Mouse (Mus musculus): ENCODE measurements at regions not wholly inside any gene's neighbourhood (a gene's known extent, or its start where the extent isn't known, plus 50 kb on each side); places are given as distances from the start of the nearest gene placed in this dataset.
A peak's percentile ranks its signal among the peaks of the same experiment; 100 is the strongest.

DNA sequence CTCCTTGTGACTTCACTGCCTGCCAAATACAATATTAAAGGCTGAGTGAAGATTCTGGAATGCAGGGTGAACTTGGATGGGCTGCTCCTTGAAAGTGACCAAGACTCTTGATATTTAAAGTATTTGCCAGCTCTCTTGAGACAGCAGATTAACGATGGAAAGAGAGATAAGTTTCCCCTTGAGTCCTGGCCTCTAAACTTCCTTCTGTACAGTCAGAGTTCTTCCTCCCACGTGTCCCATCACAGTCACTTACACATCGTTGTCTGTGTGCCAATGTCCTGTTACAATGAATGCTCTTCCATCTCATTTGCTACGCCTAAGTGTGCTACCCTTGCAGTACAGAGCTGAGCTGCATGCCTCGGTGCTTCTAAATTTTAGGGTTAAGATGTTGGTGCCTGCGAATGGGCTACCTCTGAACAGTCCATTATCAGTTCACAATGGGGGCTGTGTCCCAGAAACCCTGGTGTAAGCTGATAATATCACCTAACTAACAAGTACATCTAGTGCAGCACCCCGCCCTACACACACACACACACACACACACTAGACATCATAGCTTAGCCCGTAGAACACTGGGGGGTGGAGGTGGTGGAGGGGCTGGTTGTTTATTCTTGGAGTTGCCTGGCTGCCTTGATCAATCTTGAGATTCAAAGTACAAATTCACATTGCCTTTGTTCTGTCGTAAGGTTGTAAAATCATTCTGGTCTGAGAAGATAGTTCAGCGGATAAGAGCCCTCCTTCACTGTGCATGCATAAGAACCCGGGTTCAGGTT lies 207.9 kb upstream of the Pgrmc2 start:
- peak; percentile 30 for DNase-seq

DNA sequence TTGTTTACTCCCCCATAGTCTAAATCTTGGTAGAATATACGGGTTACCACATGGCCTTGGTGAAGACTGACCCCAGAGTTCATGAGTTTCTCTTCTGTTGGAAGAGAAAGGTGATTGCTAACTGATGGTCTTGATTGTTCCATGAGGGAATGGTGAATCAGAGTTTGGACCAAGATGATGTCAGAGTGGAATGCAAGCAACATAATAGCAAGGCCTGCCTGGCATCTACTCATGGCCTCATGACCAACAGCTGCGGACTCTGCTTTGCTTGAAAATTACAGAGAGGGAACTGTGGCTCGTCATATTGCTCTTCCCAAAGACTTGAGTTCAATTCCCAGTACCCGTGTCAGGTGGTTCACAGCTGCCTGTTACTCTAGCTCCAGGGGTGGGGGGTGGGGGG lies 205.9 kb upstream of the Pgrmc2 start:
- DNase-seq: no peak

DNA sequence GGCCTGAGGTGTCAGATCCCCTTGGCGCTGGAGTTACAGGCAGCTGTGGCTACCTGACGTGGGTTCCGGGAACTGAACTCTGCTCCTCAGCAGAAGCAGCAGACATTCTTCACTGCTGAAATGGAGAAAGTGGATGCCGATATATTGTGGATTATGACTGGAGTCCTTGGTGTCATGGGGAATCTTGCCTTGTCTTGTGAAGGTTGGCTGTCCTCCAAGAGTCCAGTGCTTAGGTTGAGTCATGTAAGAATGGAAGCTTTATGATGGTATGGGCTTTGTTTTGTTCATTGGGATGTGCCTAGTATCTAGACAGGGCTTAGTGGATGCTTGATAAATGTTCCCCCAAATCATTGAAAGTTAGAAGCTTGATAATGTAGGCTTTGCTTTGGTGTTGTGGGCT lies 205.2 kb upstream of the Pgrmc2 start:
- no peak for DNase-seq

DNA sequence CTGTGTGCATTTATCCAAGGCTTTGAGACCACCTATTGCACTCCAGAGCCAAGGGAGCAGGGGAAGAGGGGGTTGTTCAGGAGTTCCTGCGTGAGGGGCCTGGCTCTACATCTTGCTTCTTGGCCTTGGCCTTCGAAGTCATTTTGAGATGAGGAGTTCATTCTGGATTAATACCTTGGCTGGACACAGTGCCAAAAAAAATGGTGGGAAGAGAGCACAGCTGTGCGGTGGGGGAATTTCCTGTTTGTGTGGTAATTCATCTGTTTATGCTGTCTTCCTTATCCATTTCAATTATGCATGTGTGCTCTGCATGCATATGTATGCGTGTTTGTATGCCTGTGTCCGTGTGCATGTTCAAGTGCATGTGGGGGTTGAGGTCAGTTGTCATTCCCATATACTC lies 202.5 kb upstream of the Pgrmc2 start:
- peak; percentile 21 for DNase-seq

DNA sequence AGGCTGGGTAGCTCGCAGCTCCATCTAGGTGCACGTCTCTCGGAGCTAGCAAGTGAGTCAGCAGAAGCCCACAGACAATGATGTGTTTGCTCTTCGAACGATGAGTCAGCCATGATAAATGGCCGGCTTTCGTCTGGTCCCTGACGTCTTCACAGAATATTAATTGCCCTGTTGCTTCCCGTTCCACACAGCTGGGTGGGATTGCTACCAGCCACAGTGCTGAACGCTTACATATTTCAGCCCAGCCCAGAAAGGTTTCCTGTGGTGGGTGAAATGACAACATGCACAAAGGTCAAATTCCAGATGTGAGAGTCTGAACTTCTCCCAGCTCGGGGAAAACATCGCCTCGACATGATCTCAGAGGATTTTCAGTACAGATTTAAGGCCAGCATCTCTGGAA lies 202.1 kb upstream of the Pgrmc2 start:
- peak; percentile 84 for DNase-seq

DNA sequence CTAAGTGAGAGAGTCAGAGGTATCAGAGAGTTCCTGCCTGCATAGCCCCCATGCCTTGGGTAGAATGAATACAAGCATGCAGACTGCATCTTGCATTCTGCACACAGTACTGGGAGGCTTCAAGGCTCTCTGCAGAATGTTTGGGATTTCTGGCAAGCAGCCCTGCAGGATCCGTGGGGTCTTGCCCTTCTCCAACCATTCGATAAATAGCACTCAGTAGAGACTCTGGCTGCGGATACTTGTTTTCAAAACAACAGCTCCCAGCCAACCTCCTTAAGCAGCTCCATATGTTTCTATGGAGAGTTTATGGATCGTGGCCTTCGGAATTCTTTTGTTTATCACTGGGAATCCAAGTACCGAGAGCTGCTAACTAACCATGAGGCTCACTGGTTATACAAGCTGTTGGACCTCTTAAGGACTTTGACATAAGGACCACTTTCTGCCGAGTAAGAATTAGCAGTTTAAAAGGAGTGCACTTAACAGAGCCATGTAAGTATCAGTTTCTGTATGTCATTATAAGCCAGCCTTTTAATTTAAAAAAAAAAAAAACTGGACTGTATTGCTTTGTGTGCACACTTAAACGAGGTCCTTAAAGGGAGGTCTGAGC lies 199.7 kb upstream of the Pgrmc2 start:
- DNase-seq: peak; percentile 42

DNA sequence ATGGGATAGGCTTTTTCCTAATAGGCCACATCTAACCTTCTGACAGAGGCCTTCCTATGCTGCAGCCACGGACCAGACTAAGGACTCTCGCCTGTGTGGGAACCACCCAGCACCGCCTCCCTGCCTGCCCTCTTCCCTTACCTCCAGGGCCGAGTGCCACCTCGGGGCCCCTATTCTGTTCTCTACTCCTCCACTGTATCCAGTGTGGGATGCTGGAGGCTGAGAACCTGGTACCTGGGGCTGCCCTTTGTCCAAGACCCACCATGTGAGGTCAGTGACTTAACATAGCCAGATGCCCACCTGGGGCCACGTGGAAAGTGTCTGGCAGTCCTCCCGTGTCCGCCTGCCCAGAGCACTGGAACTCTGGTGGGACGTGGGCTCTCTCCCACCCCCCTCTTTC lies 193.2 kb upstream of the Pgrmc2 start:
- no peak for DNase-seq

DNA sequence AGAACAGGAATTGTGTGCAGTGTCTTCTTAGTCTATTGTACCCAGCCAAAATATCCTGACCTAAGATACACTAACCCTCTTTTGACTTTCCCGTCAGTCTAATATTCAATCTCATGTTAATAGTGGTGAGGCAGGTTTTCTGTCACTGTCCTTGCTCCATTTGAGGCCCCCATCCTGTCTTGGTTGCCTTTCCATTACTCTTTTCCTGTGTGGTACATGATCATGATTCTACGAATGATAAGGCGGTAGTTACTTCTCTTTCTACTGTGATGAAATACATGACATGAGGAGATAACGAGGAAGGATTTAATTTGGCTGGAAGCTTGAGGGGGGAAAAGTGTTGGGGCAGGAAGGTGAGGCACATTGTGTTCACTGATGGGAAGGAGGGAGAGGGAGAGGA lies 185.7 kb upstream of the Pgrmc2 start:
- DNase-seq: no peak

DNA sequence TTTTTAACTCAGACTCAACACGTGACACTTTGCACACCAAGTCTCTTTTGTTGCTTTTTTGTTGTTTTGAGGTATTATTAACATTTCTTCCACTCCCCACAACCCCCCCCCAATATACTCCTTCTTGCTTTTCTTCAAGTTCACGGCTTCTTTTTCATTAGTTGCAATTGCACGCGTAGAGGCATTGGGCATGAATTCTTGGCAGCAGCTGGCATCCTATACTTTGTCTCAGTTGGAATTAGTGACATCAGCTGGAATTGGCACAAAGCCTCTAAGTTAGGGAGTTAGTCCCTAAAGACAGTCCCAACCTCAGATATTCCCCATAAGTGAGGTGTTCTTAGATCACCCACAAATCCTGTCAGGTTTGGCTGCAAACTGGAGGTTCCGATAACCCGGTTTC lies 183.4 kb upstream of the Pgrmc2 start:
- no peak for DNase-seq

DNA sequence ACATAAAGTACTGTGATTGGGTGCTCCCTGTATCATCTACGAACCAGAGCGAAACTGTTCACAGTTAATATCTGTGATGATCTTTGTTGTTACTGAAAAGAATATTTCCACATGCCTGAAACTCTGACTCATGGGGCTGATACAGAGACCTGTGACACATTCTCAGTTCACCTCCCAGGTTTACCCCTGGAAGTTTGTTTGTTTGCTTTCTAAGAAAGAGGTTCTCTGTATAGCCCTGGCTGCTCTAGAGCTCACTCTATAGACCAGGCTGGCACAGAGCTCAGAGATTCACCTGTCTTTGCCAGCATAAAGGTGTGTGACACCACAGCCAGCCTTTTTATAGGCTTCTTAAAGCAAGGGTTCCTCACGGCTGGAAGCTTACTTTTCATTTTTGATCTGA lies 182.6 kb upstream of the Pgrmc2 start:
- DNase-seq: no peak

DNA sequence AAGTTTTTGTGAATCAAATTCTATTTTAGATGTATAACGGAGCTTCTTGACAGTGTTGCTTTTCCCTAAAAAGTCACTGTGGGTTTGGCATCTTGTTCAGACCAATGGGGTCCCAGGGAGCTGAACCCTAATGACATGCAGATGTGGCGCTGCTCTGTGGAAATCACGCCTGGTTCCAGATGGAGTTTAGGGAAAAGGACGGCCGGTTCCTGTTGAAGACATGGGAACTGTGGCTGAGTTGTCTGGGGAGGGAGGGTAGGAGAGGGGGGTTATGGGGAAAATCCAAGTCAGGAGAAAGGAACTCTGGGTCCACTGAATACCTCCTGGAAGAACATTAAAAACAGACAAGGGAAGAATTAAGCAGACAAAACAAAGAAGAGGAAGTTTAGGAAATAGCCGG lies 175.4 kb upstream of the Pgrmc2 start:
- no peak for DNase-seq

DNA sequence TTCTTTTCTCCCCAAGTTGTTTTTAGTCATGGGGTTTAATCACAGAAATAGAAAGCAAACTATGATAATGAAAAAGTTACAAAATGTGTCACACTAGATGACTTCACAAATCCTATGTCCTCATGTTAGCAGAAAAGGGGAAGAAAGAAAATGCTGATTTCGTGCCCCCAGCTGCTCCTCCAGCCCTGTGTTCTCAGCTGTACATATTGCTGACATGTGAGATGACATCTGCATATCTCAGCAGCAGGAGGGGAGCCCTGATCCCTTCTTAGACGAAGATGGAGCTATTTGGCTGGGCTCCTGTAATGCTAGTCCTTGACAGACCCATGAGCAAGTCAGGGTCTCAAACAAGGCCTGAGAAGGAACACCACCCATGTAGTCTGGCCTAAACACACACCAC lies 162.1 kb upstream of the Pgrmc2 start:
- no peak for DNase-seq

DNA sequence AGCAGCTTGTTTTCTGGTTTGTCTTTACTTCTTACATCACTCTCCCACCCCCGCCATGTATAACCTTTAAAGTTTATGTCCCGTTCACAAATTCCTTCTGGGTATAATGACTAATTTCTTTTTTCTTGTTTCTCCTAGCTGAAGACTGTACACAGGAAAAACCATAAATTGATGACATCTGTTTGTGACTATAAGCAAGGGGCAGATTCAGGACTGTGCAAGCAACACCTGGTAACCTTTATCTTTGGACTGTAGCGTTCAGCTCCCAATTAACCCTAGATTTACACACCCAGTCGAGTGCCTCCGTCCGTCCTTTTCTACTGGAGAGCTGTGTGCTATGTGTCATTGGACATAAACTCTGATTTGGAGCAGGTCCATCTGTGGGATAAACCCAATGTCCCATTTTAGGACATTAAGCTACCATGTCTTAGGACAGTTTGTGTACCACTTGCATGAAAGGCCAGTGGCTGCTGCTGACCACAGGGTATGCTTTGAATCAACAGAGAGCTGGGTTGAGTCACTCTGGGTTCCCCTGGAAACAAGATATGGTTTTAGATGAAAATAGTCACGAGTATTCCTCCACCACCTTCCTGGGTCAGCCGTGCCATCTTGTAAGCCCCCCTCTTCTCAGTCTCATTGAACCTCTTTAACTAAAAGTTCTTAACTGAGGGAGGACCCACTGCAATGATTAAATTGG lies 159.2 kb upstream of the Pgrmc2 start:
- no peak for DNase-seq

DNA sequence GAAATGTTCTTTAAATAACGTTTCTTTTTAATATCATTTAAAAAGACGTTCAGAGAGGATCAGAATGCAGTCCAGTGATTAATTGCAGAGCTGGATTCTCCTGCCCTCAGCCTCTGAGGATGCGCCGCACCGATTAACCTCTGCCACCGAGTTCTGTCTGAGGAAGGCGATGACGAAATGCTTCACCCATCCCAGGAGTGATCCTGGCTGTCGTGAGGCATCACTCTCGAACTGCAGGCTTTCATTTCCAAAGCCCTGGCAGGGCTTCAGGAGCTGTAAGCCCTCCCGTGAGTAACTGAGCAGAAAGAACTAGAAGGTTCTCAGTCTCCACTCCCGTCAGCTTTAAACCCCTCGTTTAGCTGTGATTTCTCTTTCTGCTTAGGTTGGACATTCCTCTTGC lies 157.0 kb upstream of the Pgrmc2 start:
- no peak for DNase-seq

DNA sequence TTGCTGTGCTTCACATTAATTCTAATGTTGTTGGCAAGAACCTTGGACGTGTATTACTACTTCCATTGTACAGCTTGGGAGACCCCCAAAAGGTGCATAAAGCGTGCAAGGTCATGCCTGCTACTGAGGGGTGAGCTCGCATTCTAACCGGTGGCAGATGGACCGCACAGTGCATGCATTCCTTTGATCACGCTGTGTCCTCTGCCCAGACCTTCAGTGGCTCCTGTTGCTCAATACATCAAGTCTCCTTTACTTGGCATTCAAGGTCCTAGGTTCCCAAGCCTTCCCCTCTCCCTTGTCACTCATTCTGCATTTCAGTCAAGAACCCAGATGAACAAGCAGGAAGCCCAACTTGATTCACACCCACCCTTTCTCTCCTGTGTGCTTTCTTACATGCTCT lies 156.4 kb upstream of the Pgrmc2 start:
- no peak for DNase-seq

DNA sequence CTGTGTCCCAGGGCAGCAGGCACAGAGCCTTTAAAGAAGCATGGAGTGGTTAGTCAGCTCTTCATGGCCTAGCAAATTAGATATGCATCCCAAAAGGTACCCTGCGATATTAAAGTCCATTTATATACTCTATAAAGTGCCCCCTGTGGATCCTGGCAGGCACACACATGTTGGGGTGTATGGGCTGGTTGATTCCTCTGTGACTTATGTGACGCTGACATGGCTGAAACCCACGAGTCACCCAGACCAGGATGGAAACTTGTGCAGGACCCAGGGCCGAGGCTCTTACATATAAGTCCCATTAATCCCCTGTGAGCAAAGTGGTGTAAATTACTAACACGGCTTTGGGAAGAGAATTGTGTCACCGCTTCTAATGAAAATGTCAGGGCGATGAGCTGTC lies 155.2 kb upstream of the Pgrmc2 start:
- DNase-seq: no peak

DNA sequence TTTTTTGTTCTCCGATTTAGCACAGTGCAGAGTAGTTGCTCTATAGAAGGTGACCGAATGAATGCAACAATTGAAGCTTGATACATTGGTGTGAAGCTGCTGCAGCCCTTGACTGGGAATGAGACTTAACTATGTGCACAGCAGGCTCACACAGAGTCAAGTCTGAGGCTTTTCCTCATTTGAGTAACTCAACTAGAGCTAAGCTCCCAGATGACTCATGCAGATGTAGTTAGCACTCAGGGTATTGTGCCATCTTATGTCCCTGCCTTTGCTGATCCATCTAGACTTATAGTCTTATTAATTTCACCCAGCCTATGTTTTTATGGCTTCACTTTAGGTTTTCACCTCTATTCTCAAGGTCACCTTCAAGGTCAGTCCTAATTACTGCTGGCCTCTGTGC lies 152.8 kb upstream of the Pgrmc2 start:
- no peak for DNase-seq

DNA sequence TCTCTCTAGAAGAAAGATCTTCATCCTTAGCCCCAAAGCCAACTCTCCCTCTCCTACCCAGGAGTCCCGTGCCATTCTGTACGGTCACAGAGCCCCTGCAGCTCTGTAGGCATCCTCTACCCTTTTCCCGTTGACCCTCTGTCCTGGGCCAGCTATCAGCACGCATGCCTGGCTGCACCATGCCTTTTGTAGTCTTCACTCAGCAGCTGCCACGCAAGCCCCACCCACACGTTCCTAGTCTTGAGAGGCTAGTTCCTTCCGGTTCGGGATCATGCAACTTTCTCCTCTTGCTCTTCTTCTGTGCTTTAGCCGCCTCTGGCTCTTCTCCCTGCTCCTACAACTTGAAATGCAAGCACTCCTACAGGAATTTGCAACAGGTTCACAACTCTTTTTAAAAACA lies 152.1 kb upstream of the Pgrmc2 start:
- DNase-seq: peak; percentile 27

DNA sequence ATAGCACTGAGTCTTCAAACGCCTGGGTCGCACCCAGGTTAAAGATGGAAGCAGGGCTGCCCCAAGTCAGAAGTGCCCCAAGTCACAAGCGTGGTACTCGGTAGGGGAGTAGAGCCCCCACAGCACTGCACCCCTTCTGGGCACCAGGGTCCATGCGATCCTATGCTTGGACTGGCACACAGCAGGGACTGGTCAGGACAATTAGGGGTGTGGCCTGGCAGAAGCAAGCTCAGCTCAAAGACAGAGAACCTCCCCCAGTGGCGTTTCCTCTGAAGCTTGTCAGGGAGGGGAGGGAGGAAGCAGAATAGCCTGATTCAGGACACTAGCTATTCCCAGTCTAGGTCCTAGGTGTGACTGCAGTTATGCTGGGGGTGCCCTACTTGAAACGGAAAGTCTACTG lies 151.3 kb upstream of the Pgrmc2 start:
- DNase-seq: peak; percentile 33

DNA sequence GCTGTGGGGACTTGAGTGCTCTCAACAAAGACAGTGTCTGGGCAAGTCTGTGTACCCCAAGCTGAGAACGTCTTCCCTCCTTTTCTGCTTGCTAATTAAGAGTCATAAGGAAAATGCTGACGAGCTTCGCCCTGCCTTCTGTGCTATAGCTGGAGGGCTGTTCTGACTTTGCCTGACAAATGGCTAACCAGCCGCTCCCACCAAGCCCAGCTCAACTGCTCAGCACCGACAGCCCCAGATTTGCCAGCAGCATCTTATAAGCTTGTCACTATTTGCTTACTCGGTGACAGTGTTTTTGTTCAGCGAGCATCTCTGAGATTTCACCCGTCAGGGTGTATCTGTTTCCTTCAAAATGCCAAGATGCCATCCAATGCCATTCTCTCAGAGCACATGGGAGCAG lies 150.6 kb upstream of the Pgrmc2 start:
- DNase-seq: no peak

DNA sequence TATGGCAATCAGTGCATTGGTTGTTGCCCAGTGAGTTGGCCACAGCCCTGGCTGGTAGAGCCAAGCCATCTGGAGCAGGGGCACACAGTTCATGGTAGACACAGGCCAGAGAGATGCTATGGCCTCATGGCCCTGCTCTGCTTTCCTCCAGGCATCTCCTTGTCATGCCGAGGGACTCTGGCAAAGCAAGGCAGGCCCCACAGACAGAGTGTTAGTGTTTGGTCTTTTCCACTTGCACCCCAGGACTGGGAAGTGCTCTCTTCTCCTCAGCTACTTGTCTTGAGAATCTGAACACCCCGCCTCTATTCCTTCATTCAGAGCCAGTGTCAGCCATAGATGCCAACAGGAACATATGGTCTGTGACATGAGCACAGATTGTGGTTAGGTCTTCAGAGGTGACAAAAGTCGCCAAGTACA lies 148.1 kb upstream of the Pgrmc2 start:
- DNase-seq: no peak

DNA sequence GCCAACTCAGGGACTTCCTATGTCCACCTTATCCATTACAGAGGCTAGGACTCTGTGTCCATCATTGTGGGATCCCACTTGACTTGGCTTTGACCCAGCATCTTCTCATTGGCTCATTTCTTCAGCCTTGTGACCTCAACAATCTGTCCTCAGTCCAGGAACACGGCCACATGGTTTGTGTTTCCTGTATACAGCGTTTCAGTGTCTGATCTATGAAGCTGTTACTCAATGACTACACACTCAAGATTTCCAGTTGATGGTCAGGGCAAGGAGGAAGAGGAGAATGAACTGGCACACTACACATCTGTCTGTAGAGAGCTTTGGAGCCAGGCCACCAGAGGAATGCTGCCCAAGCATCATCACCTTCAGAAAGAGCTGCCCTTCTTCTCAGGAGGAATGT lies 146.6 kb upstream of the Pgrmc2 start:
- DNase-seq: no peak

DNA sequence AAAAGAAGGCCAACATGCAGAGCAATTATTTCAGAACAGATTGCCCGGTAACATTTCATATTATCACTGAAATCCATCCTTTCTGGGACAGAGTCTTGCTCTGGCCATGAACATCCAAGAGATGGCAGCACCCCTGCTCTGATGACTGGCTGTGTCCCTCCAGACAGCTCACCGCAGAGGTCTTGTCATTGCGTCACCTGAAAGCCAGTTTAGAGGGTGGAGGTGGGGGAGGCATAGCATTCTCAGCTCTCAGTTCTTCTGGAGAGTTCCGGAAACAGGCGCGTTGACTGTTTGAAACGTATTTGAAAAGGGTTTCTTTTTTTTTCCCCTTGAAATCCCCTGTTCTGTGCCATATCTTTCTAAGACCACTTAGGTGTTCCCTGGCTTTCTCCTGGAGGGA lies 145.7 kb upstream of the Pgrmc2 start:
- DNase-seq: peak; percentile 73

DNA sequence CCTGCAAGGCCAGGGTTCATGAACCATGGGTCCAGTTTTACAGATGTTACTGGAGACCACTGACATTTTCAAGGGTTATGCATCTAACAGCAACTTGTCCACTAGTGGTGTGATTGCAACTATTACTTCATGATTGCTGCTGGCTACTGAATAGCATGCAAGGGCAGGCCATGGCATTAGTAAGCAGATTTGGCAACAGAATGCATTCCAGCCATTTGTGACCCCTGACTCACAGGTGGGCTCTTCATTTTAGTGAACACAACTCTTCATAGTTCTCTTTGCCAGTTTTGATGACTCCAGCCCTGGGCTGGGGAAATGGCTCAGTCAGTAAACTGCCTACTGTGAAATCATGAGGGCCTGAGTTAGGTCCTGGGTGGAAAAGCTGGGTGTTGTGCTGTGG lies 137.9 kb upstream of the Pgrmc2 start:
- no peak for DNase-seq
